Mouse (Mus musculus): Measurements from ENCODE around the gene 6430571L13Rik. TPM values are rescaled to one million over a fixed set of nuclear protein-coding genes. Genes with fewer than 3 reads are reported as not detected.
A peak's percentile ranks its signal among the peaks of the same experiment; 100 is the strongest.

The 6430571L13Rik gene
- polyA plus RNA-seq, 1 experiment from 2014 or later, result 2.0 TPM

- DNase-seq (ENCODE audit: low spot score), result peak; percentile 68
- H3K4me1 ChIP-seq (ENCODE audit: control insufficient read depth, insufficient read depth, low read length), result no peaks in the 10 kb centered on the region
- no peak overlapping the region for H3K27ac ChIP-seq (ENCODE audit: low read depth, low read length)
- no peak overlapping the region for H3K4me2 ChIP-seq (ENCODE audit: low read depth)
- no peaks in the 10 kb centered on the region for H3K9me3 ChIP-seq (ENCODE audit: control insufficient read depth, low read length)
- H3K27me3 ChIP-seq (ENCODE audit: control insufficient read depth, insufficient read depth, low read length), result no peaks in the 10 kb centered on the region
- no peak overlapping the region for H3K9ac ChIP-seq (ENCODE audit: low read length)
- WGBS, result 54% methylated on average over 6 of the region's 7 CpGs
- H3K36me3 ChIP-seq (ENCODE audit: control insufficient read depth, insufficient read depth, low read length), result no peaks in the 10 kb centered on the region
- no peak for ATAC-seq (ENCODE audit: insufficient read depth, low FRiP score, low TSS enrichment)
- H3K4me3 ChIP-seq (ENCODE audit: low read depth, low read length), result no peak overlapping the region
These were observed 15.7 kb downstream of the 6430571L13Rik start for GRCm38 (mm10) chr9:107355870-107356765.

GRCm38 (mm10) chr9:107357651-107358050 lies 17.2 kb downstream of the 6430571L13Rik start:
- no peak overlapping the region for H3K27ac ChIP-seq (ENCODE audit: low read depth, low read length)
- no peaks in the 10 kb centered on the region for H3K9me3 ChIP-seq (ENCODE audit: control insufficient read depth, low read length)
- H3K4me2 ChIP-seq (ENCODE audit: low read depth), result no peak overlapping the region
- peak; percentile 61; the same call in 1 of the 2 replicates for ATAC-seq (ENCODE audit: insufficient read depth, low FRiP score, low TSS enrichment)
- H3K27me3 ChIP-seq (ENCODE audit: control insufficient read depth, insufficient read depth, low read length), result no peaks in the 10 kb centered on the region
- no peaks in the 10 kb centered on the region for H3K4me1 ChIP-seq (ENCODE audit: control insufficient read depth, insufficient read depth, low read length)
- H3K4me3 ChIP-seq (ENCODE audit: low read depth, low read length), result no peak overlapping the region
- WGBS, result 22% methylated on average over 5 of the region's 5 CpGs
- no peak overlapping the region for H3K9ac ChIP-seq (ENCODE audit: low read length)
- no peaks in the 10 kb centered on the region for H3K36me3 ChIP-seq (ENCODE audit: control insufficient read depth, insufficient read depth, low read length)
- DNase-seq (ENCODE audit: low spot score), result peak; percentile 84

- no peak overlapping the region for H3K4me3 ChIP-seq (ENCODE audit: low read depth, low read length)
- H3K27ac ChIP-seq (ENCODE audit: low read depth, low read length), result no peak overlapping the region
- H3K9me3 ChIP-seq (ENCODE audit: control insufficient read depth, low read length), result no peaks in the 10 kb centered on the region
- no peaks in the 10 kb centered on the region for H3K36me3 ChIP-seq (ENCODE audit: control insufficient read depth, insufficient read depth, low read length)
- no peaks in the 10 kb centered on the region for H3K4me1 ChIP-seq (ENCODE audit: control insufficient read depth, insufficient read depth, low read length)
- DNase-seq (ENCODE audit: low spot score) (no peak), ATAC-seq (ENCODE audit: insufficient read depth, low FRiP score, low TSS enrichment) (no peak)
- H3K4me2 ChIP-seq (ENCODE audit: low read depth), result no peak overlapping the region
- H3K9ac ChIP-seq (ENCODE audit: low read length), result no peak overlapping the region
- 23% methylated on average over 3 of the region's 3 CpGs for WGBS
- H3K27me3 ChIP-seq (ENCODE audit: control insufficient read depth, insufficient read depth, low read length), result no peaks in the 10 kb centered on the region
These were observed 20.6 kb downstream of the 6430571L13Rik start for GRCm38 (mm10) chr9:107360989-107361388.

- DNase-seq (ENCODE audit: low spot score) (peak; percentile 49), ATAC-seq (ENCODE audit: insufficient read depth, low FRiP score, low TSS enrichment) (no peak; the same call in 1 of the 2 replicates)
- H3K36me3 ChIP-seq (ENCODE audit: control insufficient read depth, insufficient read depth, low read length), result no peaks in the 10 kb centered on the region
- H3K9ac ChIP-seq (ENCODE audit: low read length), result no peak overlapping the region
- no peaks in the 10 kb centered on the region for H3K9me3 ChIP-seq (ENCODE audit: control insufficient read depth, low read length)
- H3K4me1 ChIP-seq (ENCODE audit: control insufficient read depth, insufficient read depth, low read length), result no peaks in the 10 kb centered on the region
- H3K4me2 ChIP-seq (ENCODE audit: low read depth), result no peak overlapping the region
- no peak overlapping the region for H3K27ac ChIP-seq (ENCODE audit: low read depth, low read length)
- no peak overlapping the region for H3K4me3 ChIP-seq (ENCODE audit: low read depth, low read length)
- 15% methylated on average over 3 of the region's 3 CpGs for WGBS
- H3K27me3 ChIP-seq (ENCODE audit: control insufficient read depth, insufficient read depth, low read length), result no peaks in the 10 kb centered on the region
These were observed 26.2 kb downstream of the 6430571L13Rik start for GRCm38 (mm10) chr9:107366644-107367043.

GRCm38 (mm10) chr9:107368302-107368701 lies 27.9 kb downstream of the 6430571L13Rik start:
- no peaks in the 10 kb centered on the region for H3K4me1 ChIP-seq (ENCODE audit: control insufficient read depth, insufficient read depth, low read length)
- H3K4me2 ChIP-seq (ENCODE audit: low read depth), result no peak overlapping the region
- H3K9me3 ChIP-seq (ENCODE audit: control insufficient read depth, low read length), result no peaks in the 10 kb centered on the region
- H3K9ac ChIP-seq (ENCODE audit: low read length), result no peak overlapping the region
- H3K27me3 ChIP-seq (ENCODE audit: control insufficient read depth, insufficient read depth, low read length), result no peaks in the 10 kb centered on the region
- DNase-seq (ENCODE audit: low spot score), result no peak
- H3K27ac ChIP-seq (ENCODE audit: low read depth, low read length), result no peak overlapping the region
- H3K36me3 ChIP-seq (ENCODE audit: control insufficient read depth, insufficient read depth, low read length), result no peaks in the 10 kb centered on the region
- ATAC-seq (ENCODE audit: insufficient read depth, low FRiP score, low TSS enrichment), result no peak
- WGBS, result 71% methylated on average over 1 of the region's 1 CpGs
- no peak overlapping the region for H3K4me3 ChIP-seq (ENCODE audit: low read depth, low read length)

- 37% methylated on average over 10 of the region's 10 CpGs for WGBS
These were observed 29.1 kb downstream of the 6430571L13Rik start for GRCm38 (mm10) chr9:107369270-107370105.

GRCm38 (mm10) chr9:107370106-107370463 lies 29.7 kb downstream of the 6430571L13Rik start:
- no peak overlapping the region for H3K4me3 ChIP-seq (ENCODE audit: low read depth, low read length)
- WGBS, result 11% methylated on average over 4 of the region's 4 CpGs
- H3K9me3 ChIP-seq (ENCODE audit: control insufficient read depth, low read length), result no peaks in the 10 kb centered on the region
- H3K9ac ChIP-seq (ENCODE audit: low read length), result no peak overlapping the region
- no peaks in the 10 kb centered on the region for H3K27me3 ChIP-seq (ENCODE audit: control insufficient read depth, insufficient read depth, low read length)
- no peak overlapping the region for H3K4me2 ChIP-seq (ENCODE audit: low read depth)
- H3K4me1 ChIP-seq (ENCODE audit: control insufficient read depth, insufficient read depth, low read length), result peaks cover 3% of the 10 kb centered on the region; the same call in 1 of the 2 replicates
- H3K36me3 ChIP-seq (ENCODE audit: control insufficient read depth, insufficient read depth, low read length), result no peaks in the 10 kb centered on the region
- DNase-seq (ENCODE audit: low spot score) (no peak), ATAC-seq (ENCODE audit: insufficient read depth, low FRiP score, low TSS enrichment) (no peak)
- H3K27ac ChIP-seq (ENCODE audit: low read depth, low read length), result no peak overlapping the region

More at GRCm38 (mm10) chr9:107369270-107370105, 29.1 kb downstream of the 6430571L13Rik start:
- Histone ChIP-seq H3K36me3 (ENCODE audit: control insufficient read depth, insufficient read depth, low read length) (no peaks in the 10 kb centered on the region), H3K4me3 (ENCODE audit: low read depth, low read length) (no peak overlapping the region), H3K9ac (ENCODE audit: low read length) (no peak overlapping the region), H3K27me3 (ENCODE audit: control insufficient read depth, insufficient read depth, low read length) (no peaks in the 10 kb centered on the region), H3K4me1 (ENCODE audit: control insufficient read depth, insufficient read depth, low read length) (no peaks in the 10 kb centered on the region), H3K9me3 (ENCODE audit: control insufficient read depth, low read length) (no peaks in the 10 kb centered on the region), H3K27ac (ENCODE audit: low read depth, low read length) (peak overlapping the region; percentile 35; the same call in 1 of the 2 replicates), H3K4me2 (ENCODE audit: low read depth) (no peak overlapping the region)
- DNase-seq (ENCODE audit: low spot score) (no peak), ATAC-seq (ENCODE audit: insufficient read depth, low FRiP score, low TSS enrichment) (no peak)

- 67% methylated on average over 4 of the region's 4 CpGs for WGBS
- H3K4me3 ChIP-seq (ENCODE audit: low read depth, low read length), result no peak overlapping the region
- no peak overlapping the region for H3K4me2 ChIP-seq (ENCODE audit: low read depth)
- H3K27ac ChIP-seq (ENCODE audit: low read depth, low read length), result no peak overlapping the region
- H3K4me1 ChIP-seq (ENCODE audit: control insufficient read depth, insufficient read depth, low read length), result peaks cover 6% of the 10 kb centered on the region; the same call in 1 of the 2 replicates
- H3K36me3 ChIP-seq (ENCODE audit: control insufficient read depth, insufficient read depth, low read length), result no peaks in the 10 kb centered on the region
- no peaks in the 10 kb centered on the region for H3K9me3 ChIP-seq (ENCODE audit: control insufficient read depth, low read length)
- H3K9ac ChIP-seq (ENCODE audit: low read length), result no peak overlapping the region
- H3K27me3 ChIP-seq (ENCODE audit: control insufficient read depth, insufficient read depth, low read length), result peaks cover 5% of the 10 kb centered on the region
- DNase-seq (ENCODE audit: low spot score) (no peak), ATAC-seq (ENCODE audit: insufficient read depth, low FRiP score, low TSS enrichment) (no peak)
These were observed 32.0 kb downstream of the 6430571L13Rik start for GRCm38 (mm10) chr9:107372441-107372840.

Data from neural tube, embryonic 11.5 days (tissue).